21 mouse cellular contexts compared by ENCODE assay signal in genomic region chr5:130141138-130141537, GRCm38 (mm10). TPM values are rescaled to one million over a fixed set of nuclear protein-coding genes. Genes with fewer than 3 reads are reported as not detected.
A peak's percentile ranks its signal among the peaks of the same experiment; 100 is the strongest.
DNase-seq lines count a peak whose midpoint lies in the region; ATAC-seq and TF ChIP-seq lines count a peak whose summit lies in the region.
"Had no signal": no experiment of that assay in that cellular context is flagged by ENCODE, and none has a peak within 500 bp of the region (broad histone marks: within the 10 kb centered on the region; RNA-seq: fewer than 3 reads in every experiment).

No protein-coding gene starts in this region.

- dilution Hi-C loops in CH12.LX (cut with MboI; ENCODE audit: extremely low pct_ligation_motif_present, extremely low pct_unique_long_range_greater_than_20kb, low sequenced_read_pairs): no loop called here

- no peak for DNase-seq in midbrain, embryonic 10.5 days (ENCODE audit: low spot score)
- no peak for DNase-seq in CH12.LX (ENCODE audit: extremely low read depth)
- DNase-seq: adrenal gland, adult 8-10 months; cerebellum, adult 11-12 months; cerebellum, adult 9-11 months; cerebellum, postnatal 36 days; gastrocnemius, postnatal 10 days; heart, adult 2 months; kidney, adult 8-10 months had no signal

- no peak for TF ChIP-seq RAD21 in CH12.LX (IDR thresholded peaks at IDR 0.05; ENCODE audit: low read depth, low read length)

- no peak for ATAC-seq in midbrain, embryonic 15.5 days (replicated peaks)
- no peak for ATAC-seq in hindbrain, embryonic 13.5 days (ENCODE audit: low FRiP score)
- no peak for ATAC-seq in forebrain, embryonic 13.5 days
- ATAC-seq in intestine, embryonic 16.5 days: no peak
- ATAC-seq: forebrain, embryonic 15.5 days; intestine, postnatal 0 days had no signal

- peaks cover 10% of the 10 kb centered on the region for H3K4me1 ChIP-seq in midbrain, embryonic 15.5 days
- H3K4me1 ChIP-seq in midbrain, embryonic 10.5 days: peaks cover 23% of the 10 kb centered on the region
- peaks cover 6 to 22% of the 10 kb centered on the region in 2 experiments for H3K4me1 ChIP-seq in CH12.LX (ENCODE audit: control insufficient read depth in 1 of 2, insufficient read depth in 2 of 2)
- peaks cover 3% of the 10 kb centered on the region; the same call in 1 of the 2 replicates for H3K4me1 ChIP-seq in brown adipose tissue, adult 24 weeks (ENCODE audit: control insufficient read depth, insufficient read depth, insufficient read length, low read length)
- peaks cover 19% of the 10 kb centered on the region for H3K4me1 ChIP-seq in hindbrain, embryonic 13.5 days (replicated peaks)
- peaks cover 16% of the 10 kb centered on the region for H3K4me1 ChIP-seq in forebrain, embryonic 13.5 days
- peaks cover 11% of the 10 kb centered on the region for H3K4me1 ChIP-seq in intestine, embryonic 16.5 days (ENCODE audit: control insufficient read depth, insufficient read depth, low read length)

- H3K9me3 ChIP-seq in midbrain, embryonic 15.5 days: no peaks in the 10 kb centered on the region
- H3K9me3 ChIP-seq in midbrain, embryonic 10.5 days (replicated peaks): no peaks in the 10 kb centered on the region
- H3K9me3 ChIP-seq in CH12.LX (replicated peaks; ENCODE audit: low read length): no peaks in the 10 kb centered on the region
- no peaks in the 10 kb centered on the region for H3K9me3 ChIP-seq in hindbrain, embryonic 13.5 days
- H3K9me3 ChIP-seq in forebrain, embryonic 13.5 days (replicated peaks): no peaks in the 10 kb centered on the region
- H3K9me3 ChIP-seq in intestine, embryonic 16.5 days (ENCODE audit: control insufficient read depth, low read length): no peaks in the 10 kb centered on the region
- H3K9me3 ChIP-seq: forebrain, embryonic 10.5 days; forebrain, embryonic 15.5 days; heart, embryonic 12.5 days; hindbrain, embryonic 10.5 days; hindbrain, embryonic 15.5 days had no signal

- H3K27me3 ChIP-seq in midbrain, embryonic 15.5 days (replicated peaks): no peaks in the 10 kb centered on the region
- H3K27me3 ChIP-seq in midbrain, embryonic 10.5 days (ENCODE audit: low read depth, poor library complexity, severe bottlenecking): peaks cover 14% of the 10 kb centered on the region
- H3K27me3 ChIP-seq in CH12.LX (replicated peaks): no peaks in the 10 kb centered on the region
- H3K27me3 ChIP-seq in hindbrain, embryonic 13.5 days: no peaks in the 10 kb centered on the region
- H3K27me3 ChIP-seq in forebrain, embryonic 13.5 days: no peaks in the 10 kb centered on the region
- H3K27me3 ChIP-seq in intestine, embryonic 16.5 days (replicated peaks; ENCODE audit: control insufficient read depth, insufficient read depth, low read length): no peaks in the 10 kb centered on the region
- H3K27me3 ChIP-seq: forebrain, embryonic 15.5 days; hindbrain, embryonic 15.5 days had no signal

- H3K9ac ChIP-seq in midbrain, embryonic 15.5 days: 0 out of 2 replicates have a peak overlapping the region, but pooled peaks have one; percentile 3
- H3K9ac ChIP-seq in CH12.LX (ENCODE audit: insufficient read depth, low read depth): no peak overlapping the region
- H3K9ac ChIP-seq in hindbrain, embryonic 13.5 days: no peak overlapping the region
- H3K9ac ChIP-seq in forebrain, embryonic 13.5 days: no peak overlapping the region
- no peak overlapping the region for H3K9ac ChIP-seq in intestine, embryonic 16.5 days (ENCODE audit: low read depth, low read length)
- H3K9ac ChIP-seq: forebrain, embryonic 15.5 days; heart, embryonic 12.5 days; hindbrain, embryonic 15.5 days had no signal

- no peak for TF ChIP-seq CTCF in CH12.LX (conservative IDR thresholded peaks at IDR 0.05 in 1 of 2, IDR thresholded peaks at IDR 0.05 in 1 of 2; ENCODE audit: low read depth in 2 of 2, low read length in 2 of 2)

- no peak for TF ChIP-seq EP300 in CH12.LX (IDR thresholded peaks at IDR 0.05; ENCODE audit: low read length)

- TF ChIP-seq POLR2A in CH12.LX (IDR thresholded peaks at IDR 0.05; ENCODE audit: low read depth, low read length): no peak

- H3K4me2 ChIP-seq in midbrain, embryonic 15.5 days: no peak overlapping the region
- H3K4me2 ChIP-seq in CH12.LX (ENCODE audit: insufficient read depth, low read depth, poor library complexity, severe bottlenecking): no peak overlapping the region
- no peak overlapping the region for H3K4me2 ChIP-seq in hindbrain, embryonic 13.5 days
- no peak overlapping the region for H3K4me2 ChIP-seq in forebrain, embryonic 13.5 days
- H3K4me2 ChIP-seq in intestine, embryonic 16.5 days (ENCODE audit: low read depth, low read length): no peak overlapping the region
- H3K4me2 ChIP-seq: forebrain, embryonic 15.5 days; heart, embryonic 12.5 days; hindbrain, embryonic 15.5 days had no signal

- no peak overlapping the region for H3K27ac ChIP-seq in midbrain, embryonic 15.5 days
- no peak overlapping the region for H3K27ac ChIP-seq in midbrain, embryonic 10.5 days (replicated peaks)
- H3K27ac ChIP-seq in CH12.LX (ENCODE audit: insufficient read depth, low read depth): no peak overlapping the region
- H3K27ac ChIP-seq in brown adipose tissue, adult 24 weeks (replicated peaks; ENCODE audit: low read depth, low read length): peak overlapping the region; percentile 26
- no peak overlapping the region for H3K27ac ChIP-seq in hindbrain, embryonic 13.5 days
- no peak overlapping the region for H3K27ac ChIP-seq in forebrain, embryonic 13.5 days
- H3K27ac ChIP-seq in intestine, embryonic 16.5 days (ENCODE audit: low read length): no peak overlapping the region
- H3K27ac ChIP-seq: forebrain, embryonic 10.5 days; forebrain, embryonic 15.5 days; heart, adult 2 months; hindbrain, embryonic 10.5 days; hindbrain, embryonic 15.5 days had no signal

- 89% methylated on average over 5 of the region's 5 CpGs for WGBS in midbrain, embryonic 15.5 days
- 86% methylated on average over 5 of the region's 5 CpGs for WGBS in midbrain, embryonic 10.5 days
- 83% methylated on average over 5 of the region's 5 CpGs for WGBS in hindbrain, embryonic 13.5 days
- 85% methylated on average over 5 of the region's 5 CpGs for WGBS in forebrain, embryonic 13.5 days
- WGBS in intestine, embryonic 16.5 days: 83% methylated on average over 5 of the region's 5 CpGs

- no peaks in the 10 kb centered on the region for H3K79me2 ChIP-seq in CH12.LX (replicated peaks; ENCODE audit: control insufficient read depth, extremely low read depth, insufficient read depth, poor library complexity, severe bottlenecking)

- in situ Hi-C loops in CH12.LX (cut with MboI; ENCODE audit: low pct_ligation_motif_present, low pct_unique_long_range_greater_than_20kb, low sequenced_read_pairs): no loop called here

- no peaks in the 10 kb centered on the region for H3K36me3 ChIP-seq in midbrain, embryonic 15.5 days (replicated peaks)
- H3K36me3 ChIP-seq in midbrain, embryonic 10.5 days: peaks cover 15% of the 10 kb centered on the region
- peaks cover 4 to 29% of the 10 kb centered on the region in 2 experiments for H3K36me3 ChIP-seq in CH12.LX (replicated peaks in 1 of 2; ENCODE audit: control insufficient read depth in 1 of 2, insufficient read depth in 1 of 2, low read length in 1 of 2)
- peaks cover 2% of the 10 kb centered on the region for H3K36me3 ChIP-seq in hindbrain, embryonic 13.5 days
- H3K36me3 ChIP-seq in forebrain, embryonic 13.5 days (ENCODE audit: poor library complexity, severe bottlenecking): peaks cover 9% of the 10 kb centered on the region
- H3K36me3 ChIP-seq in intestine, embryonic 16.5 days (ENCODE audit: control insufficient read depth, insufficient read depth, low read length): no peaks in the 10 kb centered on the region
- H3K36me3 ChIP-seq: forebrain, embryonic 15.5 days; heart, embryonic 12.5 days; hindbrain, embryonic 15.5 days had no signal

- no peak overlapping the region for H3K4me3 ChIP-seq in midbrain, embryonic 15.5 days
- H3K4me3 ChIP-seq in midbrain, embryonic 10.5 days: no peak overlapping the region
- no peak overlapping the region for H3K4me3 ChIP-seq in CH12.LX (replicated peaks in 1 of 3; ENCODE audit: low read depth in 2 of 3, low read length in 2 of 3, poor library complexity in 1 of 3)
- no peak overlapping the region for H3K4me3 ChIP-seq in brown adipose tissue, adult 24 weeks (ENCODE audit: insufficient read depth, low read depth, low read length)
- no peak overlapping the region for H3K4me3 ChIP-seq in hindbrain, embryonic 13.5 days
- H3K4me3 ChIP-seq in forebrain, embryonic 13.5 days: no peak overlapping the region
- no peak overlapping the region for H3K4me3 ChIP-seq in intestine, embryonic 16.5 days (ENCODE audit: low read length)
- H3K4me3 ChIP-seq: erythroblast, embryonic 14.5 days; forebrain, embryonic 10.5 days; forebrain, embryonic 15.5 days; heart, adult 2 months; heart, embryonic 12.5 days; hindbrain, embryonic 10.5 days; hindbrain, embryonic 15.5 days had no signal

TF ChIP-seq in CH12.LX, 34 proteins besides CTCF, POLR2A, EP300 and RAD21 (continues in another document):
- TF ChIP-seq SIN3A (IDR thresholded peaks at IDR 0.05; ENCODE audit: low read length) (no peak), MAFK (IDR thresholded peaks at IDR 0.05; ENCODE audit: insufficient replicate concordance, low read length) (peak; percentile 32; the same call in 1 of the 2 replicates)

RNA-seq across cellular contexts. Expression of gene Kctd7, which starts 3.5 kb away (rescaled TPM):
- 18.0 and 19.9 TPM in 2 replicates for polyA plus RNA-seq in midbrain, embryonic 15.5 days (2015; fragmentation: Nextera tagmentation; extraction: Ambion mirVana)
- polyA plus RNA-seq in midbrain, embryonic 10.5 days (2016; fragmentation: Nextera tagmentation; extraction: Ambion mirVana): 6.3 and 7.2 TPM in 2 replicates
- total RNA-seq in CH12.LX (2012; rRNA removed): 3.7 and 4.3 TPM in 2 replicates
- 2.8 and 3.3 TPM in 2 replicates for total RNA-seq in CH12.LX (2014; rRNA removed)
- polyA plus RNA-seq in CH12.LX (2012; ENCODE audit: insufficient read length, low read depth): 2.6 and 2.8 TPM in 2 replicates
- 1.2 and 1.5 TPM in 2 replicates for polyA plus RNA-seq in brown adipose tissue, adult 24 weeks (2012; ENCODE audit: insufficient read depth, insufficient read length, missing spikeins)
- polyA plus RNA-seq in hindbrain, embryonic 13.5 days (2015; fragmentation: Nextera tagmentation; extraction: Ambion mirVana): 13.2 and 13.7 TPM in 2 replicates
- polyA plus RNA-seq in forebrain, embryonic 13.5 days (2015; fragmentation: Nextera tagmentation; extraction: Ambion mirVana): 8.3 and 8.9 TPM in 2 replicates
- polyA plus RNA-seq in intestine, embryonic 16.5 days (2015; fragmentation: Nextera tagmentation; extraction: Ambion mirVana): 3.7 and 4.1 TPM in 2 replicates

RNA-seq across cellular contexts. Expression of gene Rabgef1, which starts 30.5 kb away (rescaled TPM):
- 41.1 and 46.4 TPM in 2 replicates for polyA plus RNA-seq in midbrain, embryonic 15.5 days (2015; fragmentation: Nextera tagmentation; extraction: Ambion mirVana)
- polyA plus RNA-seq in midbrain, embryonic 10.5 days (2016; fragmentation: Nextera tagmentation; extraction: Ambion mirVana): 25.0 and 28.4 TPM in 2 replicates
- total RNA-seq in CH12.LX (2012; rRNA removed) (26.4 and 26.7 TPM in 2 replicates), CH12.LX (2014; rRNA removed) (19.3 and 20.1 TPM in 2 replicates)
- polyA plus RNA-seq in CH12.LX (2012; ENCODE audit: insufficient read length, low read depth): 31.6 and 34.4 TPM in 2 replicates
- polyA plus RNA-seq in brown adipose tissue, adult 24 weeks (2012; ENCODE audit: insufficient read depth, insufficient read length, missing spikeins): 16.7 and 19.1 TPM in 2 replicates
- 40.6 and 40.8 TPM in 2 replicates for polyA plus RNA-seq in hindbrain, embryonic 13.5 days (2015; fragmentation: Nextera tagmentation; extraction: Ambion mirVana)
- 32.8 and 34.6 TPM in 2 replicates for polyA plus RNA-seq in forebrain, embryonic 13.5 days (2015; fragmentation: Nextera tagmentation; extraction: Ambion mirVana)
- 26.1 and 26.8 TPM in 2 replicates for polyA plus RNA-seq in intestine, embryonic 16.5 days (2015; fragmentation: Nextera tagmentation; extraction: Ambion mirVana)
